Mouse (Mus musculus): Measurements from ENCODE around the gene Gga3. TPM values are rescaled to one million over a fixed set of nuclear protein-coding genes. Genes with fewer than 3 reads are reported as not detected.
A peak's percentile ranks its signal among the peaks of the same experiment; 100 is the strongest.

The Gga3 gene
- total and polyA plus RNA-seq, 3 experiments: 13.7 to 144 (median 58.5) TPM

DNA sequence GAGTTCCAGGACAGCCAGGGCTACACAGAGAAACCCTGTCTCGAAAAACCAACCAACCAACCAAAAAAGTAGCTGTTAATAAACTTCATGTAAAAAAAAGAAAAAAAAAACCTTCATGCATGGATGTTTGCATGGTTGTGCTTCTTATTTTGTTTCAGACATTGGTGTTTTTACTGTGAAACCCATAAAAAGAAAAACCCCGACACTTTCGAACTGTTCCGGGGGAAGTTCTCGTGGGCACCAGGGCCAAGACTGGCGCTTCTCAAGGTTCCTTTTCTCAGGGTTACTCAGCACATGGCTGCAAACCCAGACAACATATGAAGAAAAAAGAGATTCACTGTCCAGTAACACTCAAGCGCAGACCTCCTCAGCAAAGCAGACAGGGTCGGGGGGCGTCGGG lies 29.0 kb upstream of the Gga3 start:
- H3K9me3 ChIP-seq (replicated peaks): no peaks in the 10 kb centered on the region
- ATAC-seq (ENCODE audit: extremely low read depth, insufficient number of reproducible peaks, low FRiP score, poor library complexity, severe bottlenecking) (no peak), DNase-seq (ENCODE audit: low spot score) (no peak)
- peaks cover 56% of the 10 kb centered on the region for H3K4me1 ChIP-seq (ENCODE audit: insufficient read depth, low read depth, low read length)
- TF ChIP-seq POLR2AphosphoS5 (IDR thresholded peaks at IDR 0.05; ENCODE audit: insufficient replicate concordance, low read depth, low read length): no peak
- TF ChIP-seq CTCF (IDR thresholded peaks at IDR 0.05; ENCODE audit: low read depth, low read length): no peak
- no peak for TF ChIP-seq GATA2 (IDR thresholded peaks at IDR 0.05; ENCODE audit: borderline replicate concordance, low read depth, low read length)
- no peak for TF ChIP-seq TAL1 (conservative IDR thresholded peaks at IDR 0.05; ENCODE audit: low read depth, low read length)
- no peak for TF ChIP-seq GATA1 (IDR thresholded peaks at IDR 0.05; ENCODE audit: borderline replicate concordance, low read length)
- no peaks in the 10 kb centered on the region for H3K36me3 ChIP-seq (replicated peaks)
- H3K27me3 ChIP-seq (ENCODE audit: insufficient read depth, low read length): no peaks in the 10 kb centered on the region
- H3K4me3 ChIP-seq (ENCODE audit: low read depth, low read length): no peak overlapping the region

DNA sequence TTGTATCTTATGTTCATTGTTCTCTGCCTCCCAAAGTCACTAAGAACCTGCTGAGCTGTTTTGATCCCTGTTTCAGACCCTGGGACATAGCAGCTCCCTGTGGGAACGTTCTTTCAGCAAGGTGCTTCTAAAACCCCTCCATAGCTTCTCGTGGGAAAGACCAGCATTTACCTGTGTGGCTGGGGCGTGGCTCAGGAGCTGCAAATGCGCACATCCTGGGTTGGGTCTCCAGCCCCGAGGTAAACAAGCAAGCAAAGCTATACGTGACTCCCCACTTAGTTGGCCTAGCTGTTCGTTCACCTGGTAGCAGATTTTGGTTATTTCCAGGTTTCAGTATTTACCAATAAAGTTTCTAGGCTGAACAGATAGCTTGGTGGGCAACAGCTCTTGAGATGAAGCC lies 28.4 kb upstream of the Gga3 start:
- ATAC-seq (ENCODE audit: extremely low read depth, insufficient number of reproducible peaks, low FRiP score, poor library complexity, severe bottlenecking) (no peak), DNase-seq (ENCODE audit: low spot score) (no peak)
- H3K27me3 ChIP-seq (ENCODE audit: insufficient read depth, low read length): no peaks in the 10 kb centered on the region
- no peaks in the 10 kb centered on the region for H3K36me3 ChIP-seq (replicated peaks)
- H3K9me3 ChIP-seq (replicated peaks): no peaks in the 10 kb centered on the region
- no peak for TF ChIP-seq TAL1 (conservative IDR thresholded peaks at IDR 0.05; ENCODE audit: low read depth, low read length)
- no peak for TF ChIP-seq POLR2AphosphoS5 (IDR thresholded peaks at IDR 0.05; ENCODE audit: insufficient replicate concordance, low read depth, low read length)
- no peak for TF ChIP-seq CTCF (IDR thresholded peaks at IDR 0.05; ENCODE audit: low read depth, low read length)
- TF ChIP-seq GATA1 (IDR thresholded peaks at IDR 0.05; ENCODE audit: borderline replicate concordance, low read length): no peak
- no peak for TF ChIP-seq GATA2 (IDR thresholded peaks at IDR 0.05; ENCODE audit: borderline replicate concordance, low read depth, low read length)
- peaks cover 59% of the 10 kb centered on the region for H3K4me1 ChIP-seq (ENCODE audit: insufficient read depth, low read depth, low read length)
- no peak overlapping the region for H3K4me3 ChIP-seq (ENCODE audit: low read depth, low read length)

DNA sequence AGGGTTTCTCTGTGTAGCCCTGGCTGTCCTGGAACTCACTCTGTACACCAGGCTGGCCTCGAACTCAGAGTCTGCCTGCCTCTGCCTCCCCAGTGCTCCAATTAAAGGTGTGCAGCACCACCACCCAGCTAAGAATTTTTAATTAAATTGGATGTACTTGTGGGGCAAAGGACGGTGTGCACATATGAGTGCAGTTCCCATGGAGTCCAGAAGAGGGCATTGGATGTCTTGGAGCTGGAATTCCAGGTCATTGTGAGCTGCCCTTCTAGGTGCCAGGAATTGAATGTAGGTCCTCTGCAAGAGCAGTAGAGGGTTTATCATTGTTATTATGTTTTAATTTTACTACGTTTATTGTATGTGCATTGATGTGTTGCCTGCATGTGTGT lies 27.6 kb upstream of the Gga3 start:
- DNase-seq (ENCODE audit: low spot score): no peak
- Histone ChIP-seq H3K9me3 (replicated peaks) (no peaks in the 10 kb centered on the region), H3K4me3 (ENCODE audit: low read depth, low read length) (peak overlapping the region; percentile 63; the same call in 1 of the 2 replicates), H3K36me3 (replicated peaks) (no peaks in the 10 kb centered on the region), H3K4me1 (ENCODE audit: insufficient read depth, low read depth, low read length) (peaks cover 65% of the 10 kb centered on the region), H3K27me3 (ENCODE audit: insufficient read depth, low read length) (no peaks in the 10 kb centered on the region)
- no peak for ATAC-seq (ENCODE audit: extremely low read depth, insufficient number of reproducible peaks, low FRiP score, poor library complexity, severe bottlenecking)
- TF ChIP-seq POLR2AphosphoS5 (IDR thresholded peaks at IDR 0.05; ENCODE audit: insufficient replicate concordance, low read depth, low read length) (no peak), GATA1 (IDR thresholded peaks at IDR 0.05; ENCODE audit: borderline replicate concordance, low read length) (no peak), GATA2 (IDR thresholded peaks at IDR 0.05; ENCODE audit: borderline replicate concordance, low read depth, low read length) (no peak), TAL1 (conservative IDR thresholded peaks at IDR 0.05; ENCODE audit: low read depth, low read length) (no peak), CTCF (IDR thresholded peaks at IDR 0.05; ENCODE audit: low read depth, low read length) (peak; percentile 59)

DNA sequence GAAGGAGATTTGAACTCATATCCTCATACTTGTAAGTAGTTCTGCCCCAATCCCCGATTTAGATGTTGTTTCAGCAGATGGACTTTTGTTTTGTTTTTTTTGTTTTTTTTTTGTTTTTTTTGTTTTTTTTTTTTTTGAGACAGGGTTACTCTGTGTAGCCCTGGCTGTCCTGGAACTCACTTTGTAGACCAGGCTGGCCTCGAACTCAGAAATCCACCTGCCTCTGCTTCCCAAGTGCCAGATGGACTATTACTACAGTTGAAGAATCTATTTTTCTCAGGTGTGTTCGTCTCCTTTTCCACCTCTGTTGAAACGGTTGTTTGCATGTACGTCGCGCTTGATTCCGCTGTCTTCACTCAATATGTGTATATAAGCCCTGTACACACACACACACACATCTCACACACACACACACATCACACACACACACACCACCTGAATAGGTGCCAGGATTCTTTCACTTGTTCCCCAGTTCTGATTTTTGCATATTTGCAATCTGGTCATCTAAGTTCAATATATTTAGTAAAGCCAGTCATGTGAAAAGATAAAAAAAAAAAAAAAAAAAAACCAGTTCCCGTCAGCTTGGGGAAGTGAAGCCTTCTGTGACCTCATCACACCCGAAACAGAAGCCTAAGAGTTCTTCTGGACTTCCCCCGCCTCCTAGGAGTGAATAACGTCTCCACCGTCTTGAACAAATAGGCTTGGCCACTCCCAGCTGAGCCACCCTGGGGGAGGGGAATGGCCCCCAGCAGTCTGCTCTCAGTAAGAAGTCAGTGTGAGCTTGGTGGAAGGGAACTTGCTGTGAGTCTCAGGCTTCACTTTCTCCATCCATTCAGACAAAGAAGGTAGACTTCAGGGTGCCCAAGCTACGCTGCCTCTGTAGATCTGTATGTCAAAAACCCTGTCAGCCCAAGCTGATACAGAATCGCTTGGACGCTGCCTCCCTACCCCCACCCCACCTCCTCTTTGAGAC lies 27.0 kb upstream of the Gga3 start:
- Histone ChIP-seq H3K36me3 (replicated peaks) (peaks cover 5% of the 10 kb centered on the region), H3K9me3 (replicated peaks) (no peaks in the 10 kb centered on the region), H3K27me3 (ENCODE audit: insufficient read depth, low read length) (no peaks in the 10 kb centered on the region), H3K4me3 (ENCODE audit: low read depth, low read length) (peak overlapping the region; percentile 63; the same call in 1 of the 2 replicates), H3K4me1 (ENCODE audit: insufficient read depth, low read depth, low read length) (peaks cover 72% of the 10 kb centered on the region)
- no peak for TF ChIP-seq GATA1 (IDR thresholded peaks at IDR 0.05; ENCODE audit: borderline replicate concordance, low read length)
- no peak for TF ChIP-seq GATA2 (IDR thresholded peaks at IDR 0.05; ENCODE audit: borderline replicate concordance, low read depth, low read length)
- no peak for TF ChIP-seq CTCF (IDR thresholded peaks at IDR 0.05; ENCODE audit: low read depth, low read length)
- TF ChIP-seq TAL1 (conservative IDR thresholded peaks at IDR 0.05; ENCODE audit: low read depth, low read length): no peak
- no peak for TF ChIP-seq POLR2AphosphoS5 (IDR thresholded peaks at IDR 0.05; ENCODE audit: insufficient replicate concordance, low read depth, low read length)
- ATAC-seq (ENCODE audit: extremely low read depth, insufficient number of reproducible peaks, low FRiP score, poor library complexity, severe bottlenecking): peak; percentile 71
- peak; percentile 76 for DNase-seq (ENCODE audit: low spot score)

DNA sequence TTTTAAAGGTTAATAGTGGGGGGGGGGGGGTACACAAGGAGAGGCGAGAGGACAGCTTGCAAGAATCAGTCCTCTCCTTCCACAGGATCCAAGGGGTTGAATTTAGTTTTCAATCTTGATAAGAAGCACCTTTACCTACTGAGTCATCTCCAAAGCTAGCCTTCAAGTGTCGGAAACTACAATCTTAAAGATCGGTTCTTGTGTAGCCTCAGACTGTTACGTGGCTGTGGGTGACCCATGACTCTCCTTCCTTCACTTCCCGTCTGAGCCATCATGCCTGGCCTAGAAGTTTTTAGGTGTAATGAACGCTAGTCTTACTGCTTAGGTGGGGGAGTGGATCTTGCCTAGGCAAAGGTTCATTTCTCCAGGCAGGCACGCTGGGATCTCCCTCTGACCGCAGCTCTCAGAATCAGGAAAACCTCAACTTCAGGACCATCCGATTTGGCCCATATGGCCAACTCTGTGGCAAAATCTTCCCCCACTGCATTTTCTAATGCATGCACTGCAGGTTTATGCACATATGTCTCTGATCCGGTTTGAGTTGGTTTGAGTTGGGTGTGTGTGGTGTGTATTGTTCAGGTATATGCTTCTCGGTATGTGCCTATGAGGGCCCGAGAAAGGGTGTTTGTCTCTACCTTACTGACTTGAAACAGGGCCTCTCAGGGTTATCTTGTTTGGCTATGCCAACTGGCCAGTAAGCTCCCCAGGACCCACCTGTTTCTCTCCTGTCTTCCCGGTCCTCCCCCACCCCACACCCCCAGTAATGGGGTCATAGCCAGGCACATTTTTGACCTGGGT lies 26.1 kb upstream of the Gga3 start:
- Histone ChIP-seq H3K4me1 (ENCODE audit: insufficient read depth, low read depth, low read length) (peaks cover 73% of the 10 kb centered on the region), H3K36me3 (replicated peaks) (peaks cover 14% of the 10 kb centered on the region)
- no peak for DNase-seq (ENCODE audit: low spot score)

More for the DNA sequence above, 26.1 kb upstream of the Gga3 start:
- H3K27me3 ChIP-seq (ENCODE audit: insufficient read depth, low read length): no peaks in the 10 kb centered on the region
- TF ChIP-seq GATA1 (IDR thresholded peaks at IDR 0.05; ENCODE audit: borderline replicate concordance, low read length) (no peak), GATA2 (IDR thresholded peaks at IDR 0.05; ENCODE audit: borderline replicate concordance, low read depth, low read length) (no peak), POLR2AphosphoS5 (IDR thresholded peaks at IDR 0.05; ENCODE audit: insufficient replicate concordance, low read depth, low read length) (no peak), TAL1 (conservative IDR thresholded peaks at IDR 0.05; ENCODE audit: low read depth, low read length) (no peak), CTCF (IDR thresholded peaks at IDR 0.05; ENCODE audit: low read depth, low read length) (no peak)
- ATAC-seq (ENCODE audit: extremely low read depth, insufficient number of reproducible peaks, low FRiP score, poor library complexity, severe bottlenecking): no peak
- H3K4me3 ChIP-seq (ENCODE audit: low read depth, low read length): no peak overlapping the region
- H3K9me3 ChIP-seq (replicated peaks): no peaks in the 10 kb centered on the region

Data from G1E (cell line).